Mouse (Mus musculus): ENCODE data around the gene 2200002J24Rik.

The 2200002J24Rik gene

GRCm38 (mm10) chr7:30698589-30698988 lies at the start of gene 2200002J24Rik:
TSS of gene 2200002J24Rik (plus strand) at chr7:30698926.
- no peak for DNase-seq

GRCm38 (mm10) chr7:30649591-30650540 lies 48.9 kb upstream of the 2200002J24Rik start, which contains the start of gene Rbm42:
TSS of gene Rbm42 (minus strand) at chr7:30650317.
- DNase-seq, result peak; percentile 99

DNA sequence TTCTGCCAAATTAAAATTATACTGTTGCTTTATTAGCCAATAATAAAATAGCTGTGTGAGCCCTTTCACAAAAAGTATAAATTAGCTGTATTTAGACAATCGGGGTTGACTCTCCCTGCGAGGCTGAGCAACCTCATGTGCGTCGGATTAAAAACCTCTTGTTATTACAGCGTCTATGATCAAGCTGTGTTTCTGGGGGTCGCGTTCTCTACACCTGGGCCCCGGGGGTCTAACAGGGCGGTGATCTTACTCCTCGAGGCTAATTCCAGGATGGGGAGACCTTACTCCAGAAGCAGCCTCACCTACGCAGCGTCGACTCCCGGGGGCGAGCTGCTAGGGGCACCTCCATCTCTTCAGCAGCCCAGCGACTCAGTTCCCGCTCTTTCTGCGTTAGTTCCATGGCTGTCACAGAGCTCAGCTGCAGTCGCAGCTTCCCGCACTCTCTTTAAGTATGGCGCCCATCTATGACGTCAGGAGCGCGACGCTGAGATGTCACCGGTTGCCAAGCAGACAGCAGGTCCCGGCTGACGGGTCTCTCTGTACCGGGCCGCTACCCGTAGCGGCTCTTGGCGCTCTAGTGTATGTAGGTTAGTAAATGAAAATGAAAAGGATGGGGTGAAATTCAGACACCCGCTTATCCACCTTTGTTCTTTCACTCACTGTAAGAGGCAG lies 34.1 kb upstream of the 2200002J24Rik start, which contains the start of gene Haus5:
Gene Haus5, minus strand, starts transcription at position 466 of the 672 bp plus-strand sequence.
- DNase-seq, result peak; percentile 95

- no peak for DNase-seq
Observed at GRCm38 (mm10) chr7:30665321-30665720, 33.4 kb upstream of the 2200002J24Rik start.

- DNase-seq, result no peak
Observed at GRCm38 (mm10) chr7:30669229-30669628, 29.5 kb upstream of the 2200002J24Rik start.

DNA sequence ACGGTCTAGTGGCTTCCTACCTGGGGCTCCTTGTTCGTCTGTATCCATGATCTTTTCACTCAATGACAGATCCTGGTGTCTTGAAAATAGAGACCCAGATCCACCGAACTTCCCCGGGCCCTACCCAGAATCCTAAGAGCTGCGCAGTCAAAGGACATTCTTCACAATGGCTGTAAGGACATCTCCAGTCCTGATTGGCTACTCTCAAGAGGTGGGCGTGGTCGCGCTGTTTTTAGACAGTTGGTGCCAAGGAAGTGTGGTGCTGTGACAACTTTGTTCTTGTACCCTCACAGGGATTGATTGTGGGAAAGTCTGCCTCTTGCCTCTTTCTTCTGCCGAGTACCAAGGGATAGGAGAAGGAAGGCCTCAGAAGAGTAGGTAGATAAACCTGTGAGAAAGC lies 27.2 kb upstream of the 2200002J24Rik start, which contains the start of gene Pmis2:
Gene Pmis2, minus strand, starts transcription at position 126 of the 400 bp plus-strand sequence.
- no peak for DNase-seq

- peak; percentile 52 for DNase-seq
Observed at GRCm38 (mm10) chr7:30678263-30678975, 20.3 kb upstream of the 2200002J24Rik start.

DNA sequence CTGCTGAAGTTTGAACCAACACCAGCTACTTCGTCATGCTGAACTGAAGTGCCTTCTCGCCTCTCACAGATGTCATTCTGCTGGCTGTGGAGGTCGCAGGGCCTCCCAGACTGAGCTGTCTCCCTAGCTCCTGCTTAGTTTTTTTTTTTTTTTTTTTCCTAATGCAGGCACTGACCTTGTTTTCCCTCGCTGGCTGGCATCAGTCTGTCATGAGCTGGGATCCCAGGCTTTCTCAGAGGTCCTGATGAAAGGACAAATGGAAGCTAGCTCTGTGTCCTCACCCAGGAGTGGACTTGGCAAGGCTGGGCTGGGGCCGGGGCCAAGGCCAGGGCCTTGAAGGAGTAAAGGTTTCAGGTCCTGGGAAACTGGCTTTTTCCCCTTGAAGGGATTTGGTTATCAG lies 16.8 kb upstream of the 2200002J24Rik start:
- no peak for DNase-seq

- no peak for DNase-seq
Observed at GRCm38 (mm10) chr7:30683425-30683824, 15.3 kb upstream of the 2200002J24Rik start.

- no peak for DNase-seq
Observed at GRCm38 (mm10) chr7:30688325-30688724, 10.4 kb upstream of the 2200002J24Rik start.

DNA sequence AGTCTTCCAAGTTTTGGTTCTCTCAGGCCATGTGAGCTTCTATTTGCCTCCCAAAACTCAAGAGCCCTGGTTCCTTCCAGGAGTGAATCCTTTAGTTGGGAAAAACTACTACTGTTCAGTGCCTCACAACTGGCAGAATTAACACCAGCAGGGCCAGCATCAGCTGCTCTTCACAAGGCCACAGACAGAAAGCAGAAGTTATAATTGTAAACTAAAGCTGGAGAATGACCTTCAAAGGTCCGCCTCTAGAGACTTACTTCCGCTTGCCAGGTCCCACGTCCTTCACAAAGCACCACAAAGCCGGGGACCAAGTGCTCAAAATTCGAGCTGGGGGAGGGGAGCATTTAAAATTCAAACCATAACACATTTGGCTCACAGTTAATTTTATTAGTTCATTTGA lies 625 bp upstream of the 2200002J24Rik start:
- DNase-seq, result no peak

- DNase-seq, result no peak
Observed at GRCm38 (mm10) chr7:30706214-30706882, 7.6 kb downstream of the 2200002J24Rik start.

DNA sequence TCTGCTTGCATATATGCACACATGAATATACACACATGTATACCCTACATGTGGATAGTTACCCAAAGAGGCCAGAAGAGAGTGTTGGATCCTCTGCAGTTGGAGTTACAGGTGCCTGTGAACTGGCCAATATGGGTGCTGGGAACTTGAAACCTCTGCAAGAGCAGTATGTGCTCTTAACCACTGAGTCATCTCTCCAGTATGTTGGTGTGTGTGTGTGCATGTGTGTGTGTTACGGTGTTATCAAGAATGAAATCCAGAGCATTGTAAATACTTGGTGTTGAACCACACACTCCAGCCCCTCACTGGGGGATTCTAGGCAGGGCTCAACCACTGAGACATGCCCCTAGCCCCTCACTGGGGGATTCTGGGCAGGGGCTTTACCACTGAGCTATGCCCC lies 8.7 kb downstream of the 2200002J24Rik start:
- no peak for DNase-seq

DNA sequence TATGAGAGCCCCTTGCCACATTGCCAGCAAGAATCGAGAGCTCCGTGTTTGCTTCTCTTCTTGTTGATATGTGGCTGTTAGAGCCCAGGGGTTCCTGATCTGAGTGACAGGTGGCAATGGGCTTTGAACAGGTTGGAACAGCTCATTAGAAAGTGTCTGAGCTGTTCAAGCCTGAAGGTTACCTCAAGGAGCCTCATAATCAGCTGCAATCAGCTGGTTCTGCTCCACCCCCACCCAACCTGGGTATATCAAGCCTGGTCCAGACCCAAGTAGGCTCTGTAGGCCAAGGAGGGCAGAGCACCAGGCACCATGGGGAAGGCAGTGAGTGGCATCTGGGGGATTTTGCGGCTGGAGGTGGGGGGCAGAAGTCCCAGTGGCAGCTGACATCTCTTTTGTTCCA lies 13.2 kb downstream of the 2200002J24Rik start, which contains the start of gene Atp4a:
Gene Atp4a, plus strand, starts transcription at position 268 of the 400 bp plus-strand sequence.
- no peak for DNase-seq

DNA sequence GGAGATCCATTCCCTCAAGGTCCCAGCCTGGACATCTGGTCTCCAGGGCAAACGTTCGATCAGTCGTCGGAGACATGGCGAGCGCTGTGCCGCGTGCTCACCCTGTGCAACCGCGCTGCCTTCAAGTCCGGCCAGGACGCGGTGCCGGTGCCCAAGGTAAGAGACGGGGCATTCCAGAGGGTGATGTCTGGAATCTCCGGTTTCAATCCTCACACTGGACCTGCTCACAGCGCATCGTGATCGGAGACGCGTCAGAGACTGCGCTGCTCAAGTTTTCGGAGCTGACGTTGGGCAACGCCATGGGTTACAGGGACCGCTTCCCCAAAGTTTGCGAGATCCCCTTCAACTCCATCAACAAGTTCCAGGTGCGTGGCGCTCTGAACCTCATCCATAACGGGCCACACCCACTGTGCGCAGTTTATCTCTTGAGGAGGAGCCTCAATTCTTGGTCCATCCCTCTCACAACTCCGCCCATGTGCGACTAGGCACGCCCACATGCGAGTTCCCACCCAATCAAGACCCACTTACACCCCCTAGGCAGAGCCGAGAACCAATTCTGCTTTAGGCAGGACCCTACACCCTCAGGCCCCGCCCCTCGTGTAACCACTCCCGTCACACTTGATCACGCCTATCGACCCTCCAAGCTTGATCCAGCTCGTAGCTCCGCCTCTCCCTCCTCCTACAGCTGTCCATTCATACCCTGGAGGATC lies 18.4 kb downstream of the 2200002J24Rik start:
- DNase-seq, result peak; percentile 73

- no peak for DNase-seq
Observed at GRCm38 (mm10) chr7:30717716-30718046, 19.0 kb downstream of the 2200002J24Rik start.

DNA sequence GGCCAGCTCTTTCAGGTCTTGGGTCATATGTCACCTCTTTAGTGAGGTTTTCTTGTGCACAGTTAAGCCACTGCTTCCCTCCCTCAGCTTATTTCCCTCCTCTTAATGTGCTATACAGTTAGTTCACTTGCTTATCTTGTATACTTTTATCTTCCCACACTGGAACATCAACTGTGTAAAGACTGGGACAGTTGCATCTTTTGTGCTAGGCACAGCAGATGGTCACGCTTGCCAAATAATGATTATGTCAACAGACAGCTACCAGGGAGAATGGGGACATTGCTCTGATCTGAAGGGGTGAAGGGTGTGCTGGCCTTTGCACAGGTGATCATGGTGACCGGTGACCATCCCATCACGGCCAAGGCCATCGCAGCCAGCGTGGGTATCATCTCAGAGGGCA lies 20.9 kb downstream of the 2200002J24Rik start:
- DNase-seq, result no peak

- DNase-seq, result no peak
Observed at GRCm38 (mm10) chr7:30721286-30721685, 22.6 kb downstream of the 2200002J24Rik start.

DNA sequence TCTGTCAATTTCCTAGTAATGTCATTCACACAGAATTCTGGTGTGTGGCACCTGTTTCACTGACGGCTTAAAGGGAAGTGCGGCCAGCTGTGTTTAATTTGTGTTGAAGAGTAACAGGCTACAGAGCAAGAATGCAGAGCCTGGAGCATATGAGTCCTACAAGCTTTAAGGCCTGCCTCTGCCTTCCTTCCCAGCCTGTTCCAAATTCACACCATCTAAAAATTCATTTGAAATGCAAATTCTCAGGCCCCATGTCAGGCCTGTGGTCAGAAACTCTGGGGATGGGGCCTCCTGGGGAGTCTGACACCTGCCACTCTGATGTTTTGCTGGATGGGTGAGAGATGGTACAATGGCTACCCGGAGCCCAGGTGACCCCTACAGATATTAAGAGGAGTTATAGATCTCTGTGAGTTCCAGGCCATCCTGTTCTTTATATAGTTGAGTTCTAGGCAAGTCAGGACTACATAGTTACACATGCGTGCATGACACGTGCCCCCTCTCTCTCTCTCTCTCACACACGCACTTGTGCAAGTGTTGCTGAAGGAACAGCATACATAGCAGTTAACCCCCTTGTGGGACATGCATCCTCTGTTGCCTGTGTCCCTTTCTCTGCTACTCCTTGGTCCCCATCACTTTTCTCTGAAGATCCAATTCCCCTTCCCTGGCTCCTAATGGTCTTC lies 24.7 kb downstream of the 2200002J24Rik start:
- no peak for DNase-seq

GRCm38 (mm10) chr7:30728214-30728613 lies 29.5 kb downstream of the 2200002J24Rik start:
- no peak for DNase-seq
